Mouse (Mus musculus): ENCODE measurements around the gene Dgkd.

Dgkd gene

GRCm38 (mm10) chr1:87880856-87881255, 27.8 kb downstream of the Dgkd start:
- no peak for DNase-seq (ENCODE audit: low spot score in 2 of 2)

GRCm38 (mm10) chr1:87881726-87882125, 28.6 kb downstream of the Dgkd start:
- no peak for DNase-seq (ENCODE audit: low spot score in 2 of 2)

- no peak for DNase-seq (ENCODE audit: low spot score in 2 of 2)
Observed at GRCm38 (mm10) chr1:87882554-87882953, 29.5 kb downstream of the Dgkd start.

GRCm38 (mm10) chr1:87890960-87891359, 37.9 kb downstream of the Dgkd start:
- DNase-seq (ENCODE audit: low spot score in 2 of 2), result peak in 1 of 2 experiments; percentile 24

GRCm38 (mm10) chr1:87891634-87892033, 38.5 kb downstream of the Dgkd start:
- no peak for DNase-seq (ENCODE audit: low spot score in 2 of 2)

- DNase-seq (ENCODE audit: low spot score in 2 of 2), result no peak
Observed at GRCm38 (mm10) chr1:87892499-87892898, 39.4 kb downstream of the Dgkd start.

GRCm38 (mm10) chr1:87893414-87893813, 40.3 kb downstream of the Dgkd start:
- DNase-seq (ENCODE audit: low spot score in 2 of 2), result no peak

GRCm38 (mm10) chr1:87896921-87897320, 43.8 kb downstream of the Dgkd start:
- DNase-seq (ENCODE audit: low spot score in 2 of 2), result no peak

GRCm38 (mm10) chr1:87899701-87900100, 46.6 kb downstream of the Dgkd start:
- peak; percentile 33 to 52 for DNase-seq (ENCODE audit: low spot score in 2 of 2)

- no peak for DNase-seq (ENCODE audit: low spot score in 2 of 2)
Observed at GRCm38 (mm10) chr1:87900979-87901378, 47.9 kb downstream of the Dgkd start.

GRCm38 (mm10) chr1:87902186-87902585, 49.1 kb downstream of the Dgkd start:
- no peak for DNase-seq (ENCODE audit: low spot score in 2 of 2)

- no peak for DNase-seq (ENCODE audit: low spot score in 2 of 2)
Observed at GRCm38 (mm10) chr1:87906361-87906956, 53.4 kb downstream of the Dgkd start.

GRCm38 (mm10) chr1:87908006-87908405, 54.9 kb downstream of the Dgkd start:
- no peak for DNase-seq (ENCODE audit: low spot score in 2 of 2)

GRCm38 (mm10) chr1:87908736-87909135, 55.6 kb downstream of the Dgkd start:
- DNase-seq (ENCODE audit: low spot score in 2 of 2), result no peak

GRCm38 (mm10) chr1:87909565-87909964, 56.5 kb downstream of the Dgkd start:
- DNase-seq (ENCODE audit: low spot score in 2 of 2), result no peak

GRCm38 (mm10) chr1:87910428-87910827, 57.3 kb downstream of the Dgkd start:
- DNase-seq (ENCODE audit: low spot score in 2 of 2), result no peak

GRCm38 (mm10) chr1:87913356-87913755, 60.3 kb downstream of the Dgkd start:
- no peak for DNase-seq (ENCODE audit: low spot score in 2 of 2)

- peak; percentile 57 to 75 for DNase-seq (ENCODE audit: low spot score in 2 of 2)
Observed at GRCm38 (mm10) chr1:87917361-87917760, 64.3 kb downstream of the Dgkd start.

GRCm38 (mm10) chr1:87918061-87918460, 65.0 kb downstream of the Dgkd start:
- no peak for DNase-seq (ENCODE audit: low spot score in 2 of 2)

- no peak for DNase-seq (ENCODE audit: low spot score in 2 of 2)
Observed at GRCm38 (mm10) chr1:87920056-87920614, 67.0 kb downstream of the Dgkd start.

- DNase-seq (ENCODE audit: low spot score in 2 of 2), result no peak
Observed at GRCm38 (mm10) chr1:87922666-87923065, 69.6 kb downstream of the Dgkd start.

- no peak for DNase-seq (ENCODE audit: low spot score in 2 of 2)
Observed at GRCm38 (mm10) chr1:87924888-87925287, 71.8 kb downstream of the Dgkd start.

GRCm38 (mm10) chr1:87929730-87930129, 76.6 kb downstream of the Dgkd start:
- no peak for DNase-seq (ENCODE audit: low spot score in 2 of 2)

- DNase-seq (ENCODE audit: low spot score in 2 of 2), result no peak
Observed at GRCm38 (mm10) chr1:87933051-87933450, 80.0 kb downstream of the Dgkd start.

Data from natural killer cell, adult 2 months (primary cell).